Mouse (Mus musculus) urinary bladder, postnatal 4 days (tissue): ENCODE measurements around the gene Daxx.
A peak's percentile ranks its signal among the peaks of the same experiment; 100 is the strongest.

Experiments
- DNase-seq, 2 experiments: peaks; one replicate each; pipeline ENCODE4 v3.0.0; 2021 to 2022; ENCODE audit warnings: low spot score in 2 of 2

The Daxx gene

GRCm38 (mm10) chr17:33920282-33921097, 11.3 kb downstream of the Daxx start:
- DNase-seq = peak; percentile 71 to 82

GRCm38 (mm10) chr17:33921361-33921760, 12.1 kb downstream of the Daxx start:
- no peak for DNase-seq

GRCm38 (mm10) chr17:33924577-33925283, 15.5 kb downstream of the Daxx start:
- peak in 1 of 2 experiments; percentile 62 for DNase-seq

- DNase-seq = peak in 1 of 2 experiments; percentile 58
These were observed 16.3 kb downstream of the Daxx start for GRCm38 (mm10) chr17:33925406-33926116.

GRCm38 (mm10) chr17:33926207-33926932, 17.2 kb downstream of the Daxx start:
- DNase-seq = peak in 1 of 2 experiments; percentile 59

- DNase-seq = no peak
These were observed 19.2 kb downstream of the Daxx start for GRCm38 (mm10) chr17:33928251-33928947.

- DNase-seq = peak; percentile 91 to 95
These were observed 20.4 kb downstream of the Daxx start, which contains the start of gene Rgl2 for GRCm38 (mm10) chr17:33929371-33930279. Gene Rgl2, plus strand, starts transcription at chr17:33929543.

- DNase-seq = peak; percentile 55 to 64
These were observed 21.3 kb downstream of the Daxx start for GRCm38 (mm10) chr17:33930280-33931158.

- DNase-seq = no peak
These were observed 22.1 kb downstream of the Daxx start for GRCm38 (mm10) chr17:33931159-33931866.

GRCm38 (mm10) chr17:33931947-33932346, 22.7 kb downstream of the Daxx start:
- no peak for DNase-seq

GRCm38 (mm10) chr17:33932448-33932847, 23.2 kb downstream of the Daxx start:
- no peak for DNase-seq

- no peak for DNase-seq
These were observed 23.8 kb downstream of the Daxx start for GRCm38 (mm10) chr17:33932970-33933369.

- no peak for DNase-seq
These were observed 26.3 kb downstream of the Daxx start for GRCm38 (mm10) chr17:33935422-33936055.

- DNase-seq = no peak
These were observed 27.8 kb downstream of the Daxx start for GRCm38 (mm10) chr17:33936993-33937392.

- DNase-seq = no peak
These were observed 29.6 kb downstream of the Daxx start for GRCm38 (mm10) chr17:33938783-33939182.

GRCm38 (mm10) chr17:33940206-33940805, 31.1 kb downstream of the Daxx start, which contains the start of the genes Pfdn6 and Wdr46:
Gene Pfdn6, minus strand, starts transcription at chr17:33940343.
Gene Wdr46, plus strand, starts transcription at chr17:33940660.
- DNase-seq = peak; percentile 72 to 87

- DNase-seq = no peak
These were observed 31.8 kb downstream of the Daxx start for GRCm38 (mm10) chr17:33940981-33941380.
